Mouse (Mus musculus) heart, postnatal 14 days (tissue): ENCODE data around the gene Aimp2. TPM values are rescaled to one million over a fixed set of nuclear protein-coding genes. Genes with fewer than 3 reads are reported as not detected.

Experiments
- DNase-seq, 2 experiments: peaks; one replicate each; pipeline ENCODE4 v3.0.0; 2021 to 2022
- intact Hi-C: fragments of 180-260 bp; cut with DNase I; formaldehyde crosslinking; loops from one replicate; pipeline ENCODE4 v1.15.1; 2025
- total RNA-seq, 2 experiments: library from RNA; stranded (reverse); gene quantifications; 2 replicates each; pipeline ENCODE4 v1.2.3; 2021

Aimp2 gene
- total RNA-seq, 2 experiments from 2014 or later = 31.5 to 35.7 TPM

GRCm38 (mm10) chr5:143908926-143909325 is 721 bp downstream of the Aimp2 start:
- intact Hi-C loops = loop anchor here (5.0 kb wide), 1 partner anchor 352 kb away; no protein-coding TSS in a partner anchor
- no peak for DNase-seq

GRCm38 (mm10) chr5:143906429-143906828 is 3.2 kb downstream of the Aimp2 start:
- DNase-seq = no peak
- intact Hi-C loops = loop anchor here (5.0 kb wide), 1 partner anchor 349 kb away; no protein-coding TSS in a partner anchor

GRCm38 (mm10) chr5:143903813-143904212 is 5.8 kb downstream of the Aimp2 start:
- no peak for DNase-seq
- intact Hi-C loops = no loop called here

- intact Hi-C loops = no loop called here
- DNase-seq = peak; percentile 48 to 59
Observed at GRCm38 (mm10) chr5:143902111-143902510, 7.5 kb downstream of the Aimp2 start.

- no peak for DNase-seq
- intact Hi-C loops = no loop called here
Observed at GRCm38 (mm10) chr5:143897635-143898330, 11.9 kb downstream of the Aimp2 start, which contains the start of gene Ankrd61. Ankrd61 (minus strand) TSS chr5:143897685.

- no peak for DNase-seq
- intact Hi-C loops = no loop called here
Observed at GRCm38 (mm10) chr5:143893396-143893795, 16.3 kb downstream of the Aimp2 start.

GRCm38 (mm10) chr5:143892255-143892886 is 17.3 kb downstream of the Aimp2 start:
- intact Hi-C loops = no loop called here

GRCm38 (mm10) chr5:143890741-143891140 is 18.9 kb downstream of the Aimp2 start:
- DNase-seq = no peak
- intact Hi-C loops = no loop called here

More at GRCm38 (mm10) chr5:143892255-143892886, 17.3 kb downstream of the Aimp2 start:
- DNase-seq = no peak

- intact Hi-C loops = no loop called here
- DNase-seq = no peak
Observed at GRCm38 (mm10) chr5:143885274-143885673, 24.4 kb downstream of the Aimp2 start.

- intact Hi-C loops = no loop called here
- DNase-seq = no peak
Observed at GRCm38 (mm10) chr5:143874571-143874970, 35.1 kb downstream of the Aimp2 start.

GRCm38 (mm10) chr5:143871547-143872169 is 38.0 kb downstream of the Aimp2 start:
- no peak for DNase-seq
- intact Hi-C loops = no loop called here

Other genes starting within 250 kb of the Aimp2 start
- gene Usp42, start 177.6 kb downstream of the Aimp2 start, total RNA-seq = 1 to 10 TPM; 8.1 to 8.3 TPM
- gene Eif2ak1, start 92.1 kb downstream of the Aimp2 start, total RNA-seq = 10 to 100 TPM; 19.1 to 20.0 TPM
- gene Ankrd61, start 12.2 kb downstream of the Aimp2 start, total RNA-seq = not detected
- 1 to 10 TPM; 5.6 to 7.6 TPM for gene Pms2, start 117 bp upstream of the Aimp2 start, total RNA-seq
- under 1 TPM in 1 of 2 experiments, not detected in 1; 0.50 TPM for gene Gm42421, start 18.3 kb upstream of the Aimp2 start, total RNA-seq
- under 1 TPM; 0.34 to 0.53 TPM for gene Rsph10b, start 23.2 kb upstream of the Aimp2 start, total RNA-seq
- 10 to 100 TPM; 28.8 to 29.6 TPM for gene Ccz1, start 105.0 kb upstream of the Aimp2 start, total RNA-seq
- not detected for gene Ocm, start 116.8 kb upstream of the Aimp2 start, total RNA-seq
- 10 to 100 TPM; 21.9 to 22.6 TPM for gene Lmtk2, start 190.6 kb upstream of the Aimp2 start, total RNA-seq